In genomic region chr9:106464751-106465541, GRCm38 (mm10) we compare ENCODE assay signal across 8 mouse cellular contexts. TPM values are rescaled to one million over a fixed set of nuclear protein-coding genes. Genes with fewer than 3 reads are reported as not detected.
A peak's percentile ranks its signal among the peaks of the same experiment; 100 is the strongest.
DNase-seq lines count a peak whose midpoint lies in the region; ATAC-seq and TF ChIP-seq lines count a peak whose summit lies in the region.

No protein-coding gene starts in this region.

- H3K4me1 ChIP-seq in cerebellum, adult 2 months (ENCODE audit: control insufficient read depth, insufficient read depth, low read length) = peaks cover 9% of the 10 kb centered on the region; the same call in 1 of the 2 replicates
- peaks cover 7% of the 10 kb centered on the region; the same call in 1 of the 2 replicates for H3K4me1 ChIP-seq in forebrain, postnatal 0 days (ENCODE audit: insufficient read depth)
- peaks cover 24% of the 10 kb centered on the region for H3K4me1 ChIP-seq in limb, embryonic 12.5 days (replicated peaks)
- peaks cover 29% of the 10 kb centered on the region for H3K4me1 ChIP-seq in midbrain, embryonic 15.5 days

- H3K27ac ChIP-seq in cerebellum, adult 2 months (ENCODE audit: insufficient read depth, low read length) = peak overlapping the region; percentile 100
- H3K27ac ChIP-seq in forebrain, postnatal 0 days (ENCODE audit: low read depth, low read length) = peak overlapping the region; percentile 82
- peak overlapping the region; percentile 67 for H3K27ac ChIP-seq in limb, embryonic 12.5 days
- H3K27ac ChIP-seq in midbrain, embryonic 15.5 days = peak overlapping the region; percentile 82

- WGBS in cerebellum, adult 2 months = under 1% methylated on average over 99 of the region's 99 CpGs
- 3% methylated on average over 76 of the region's 99 CpGs for WGBS in forebrain, postnatal 0 days
- WGBS in limb, embryonic 12.5 days = 1% methylated on average over 99 of the region's 99 CpGs
- whole genome bisulfite sequencing in midbrain, embryonic 15.5 days = 1% methylated on average over 98 of the region's 99 CpGs

- ATAC-seq in forebrain, postnatal 0 days = peak; percentile 85
- ATAC-seq in inflammation-experienced regulatory T-cells, adult 6 months = peak; percentile 44
- ATAC-seq in limb, embryonic 12.5 days (ENCODE audit: insufficient number of reproducible peaks, insufficient read depth, low FRiP score, low TSS enrichment, low read depth) = peak; percentile 61
- ATAC-seq in midbrain, embryonic 15.5 days (replicated peaks) = peak; percentile 81

- H3K27me3 ChIP-seq in cerebellum, adult 2 months (ENCODE audit: control insufficient read depth, insufficient read depth, low read length) = no peaks in the 10 kb centered on the region
- H3K27me3 ChIP-seq in forebrain, postnatal 0 days (ENCODE audit: insufficient read depth, low read length) = no peaks in the 10 kb centered on the region
- peaks cover 8% of the 10 kb centered on the region; the same call in 1 of the 2 replicates for H3K27me3 ChIP-seq in limb, embryonic 12.5 days
- no peaks in the 10 kb centered on the region for H3K27me3 ChIP-seq in midbrain, embryonic 15.5 days (replicated peaks)

- peak overlapping the region; percentile 52 for H3K4me3 ChIP-seq in cerebellum, adult 2 months (replicated peaks; ENCODE audit: insufficient read depth, low read depth, low read length)
- H3K4me3 ChIP-seq in forebrain, postnatal 0 days (ENCODE audit: low read depth, low read length) = peak overlapping the region; percentile 54
- peak overlapping the region; percentile 66 for H3K4me3 ChIP-seq in limb, embryonic 12.5 days (replicated peaks)
- H3K4me3 ChIP-seq in midbrain, embryonic 15.5 days = peak overlapping the region; percentile 49

- TF ChIP-seq POLR2A in cerebellum, adult 2 months (IDR thresholded peaks at IDR 0.05; ENCODE audit: borderline replicate concordance, insufficient read depth, low read length) = peak; percentile 69

- peak; percentile 65 to 83 for DNase-seq in left cerebral cortex, adult 18-20 months (ENCODE audit: low spot score in 2 of 2)
- no peak for DNase-seq in left cerebral cortex, adult 11 months (ENCODE audit: low spot score)
- DNase-seq in cerebellum, adult 2 months = peak; percentile 91 to 92
- DNase-seq in forebrain, postnatal 0 days = peak; percentile 87
- DNase-seq in testis, postnatal 10 days (ENCODE audit: low spot score) = peak; percentile 71

- H3K36me3 ChIP-seq in forebrain, postnatal 0 days (ENCODE audit: insufficient read depth) = peaks cover 37% of the 10 kb centered on the region
- peaks cover 46% of the 10 kb centered on the region for H3K36me3 ChIP-seq in limb, embryonic 12.5 days
- H3K36me3 ChIP-seq in midbrain, embryonic 15.5 days (replicated peaks) = peaks cover 27% of the 10 kb centered on the region

- no peaks in the 10 kb centered on the region for H3K9me3 ChIP-seq in forebrain, postnatal 0 days (ENCODE audit: low read length)
- H3K9me3 ChIP-seq in limb, embryonic 12.5 days = no peaks in the 10 kb centered on the region
- H3K9me3 ChIP-seq in midbrain, embryonic 15.5 days = no peaks in the 10 kb centered on the region

- peak overlapping the region; percentile 81 for H3K9ac ChIP-seq in forebrain, postnatal 0 days
- peak overlapping the region; percentile 82 for H3K9ac ChIP-seq in limb, embryonic 12.5 days (replicated peaks)
- H3K9ac ChIP-seq in midbrain, embryonic 15.5 days = peak overlapping the region; percentile 64

- no peak for TF ChIP-seq CTCF in cerebellum, adult 2 months (IDR thresholded peaks at IDR 0.05; ENCODE audit: borderline replicate concordance, insufficient read depth, low read depth, low read length)
- TF ChIP-seq CTCF in forebrain, postnatal 0 days (IDR thresholded peaks at IDR 0.05; ENCODE audit: low read depth) = peak; percentile 15; the same call in 1 of the 2 replicates

- H3K4me2 ChIP-seq in forebrain, postnatal 0 days (ENCODE audit: low read depth) = peak overlapping the region; percentile 99
- H3K4me2 ChIP-seq in limb, embryonic 12.5 days = peak overlapping the region; percentile 99
- H3K4me2 ChIP-seq in midbrain, embryonic 15.5 days = peak overlapping the region; percentile 89

RNA-seq across cellular contexts. Expression of gene Gpr62, which starts 0.8 kb away (rescaled TPM):
- 1 to 10 TPM; 9.0 to 9.6 TPM for total RNA-seq in left cerebral cortex, adult 18-20 months (2021)
- 27.9 and 30.7 TPM in 2 replicates for polyA plus RNA-seq in cerebellum, adult 2 months (2012; rRNA removed)
- total RNA-seq in forebrain, postnatal 0 days (2014; rRNA removed) = 1.5 and 1.8 TPM in 2 replicates
- polyA plus RNA-seq in forebrain, postnatal 0 days (2015; fragmentation: Nextera tagmentation; extraction: Ambion mirVana) = 2.3 and 3.0 TPM in 2 replicates
- polyA plus RNA-seq in inflammation-experienced regulatory T-cells, adult 6 months (2017; shearing (Covaris generic)) = not detected
- polyA plus RNA-seq in limb, embryonic 12.5 days (2016; fragmentation: Nextera tagmentation; extraction: Ambion mirVana) = 0.65 and 0.90 TPM in 2 replicates
- 1.2 and 1.4 TPM in 2 replicates for polyA plus RNA-seq in midbrain, embryonic 15.5 days (2015; fragmentation: Nextera tagmentation; extraction: Ambion mirVana)

RNA-seq across cellular contexts. Expression of gene Rrp9, which starts 10.8 kb away (rescaled TPM):
- 10 to 100 TPM; 29.3 to 38.7 TPM for total RNA-seq in left cerebral cortex, adult 18-20 months (2021)
- 42.5 and 43.7 TPM in 2 replicates for polyA plus RNA-seq in cerebellum, adult 2 months (2012; rRNA removed)
- total RNA-seq in forebrain, postnatal 0 days (2014; rRNA removed) = 45.6 and 52.9 TPM in 2 replicates
- polyA plus RNA-seq in forebrain, postnatal 0 days (2015; fragmentation: Nextera tagmentation; extraction: Ambion mirVana) = 46.5 and 47.3 TPM in 2 replicates
- 10 to 100 TPM; 21.5 to 34.6 (median 29.4) TPM for polyA plus RNA-seq in inflammation-experienced regulatory T-cells, adult 6 months (2017; shearing (Covaris generic))
- 59.0 and 61.1 TPM in 2 replicates for polyA plus RNA-seq in limb, embryonic 12.5 days (2016; fragmentation: Nextera tagmentation; extraction: Ambion mirVana)
- polyA plus RNA-seq in midbrain, embryonic 15.5 days (2015; fragmentation: Nextera tagmentation; extraction: Ambion mirVana) = 51.2 and 52.3 TPM in 2 replicates

RNA-seq across cellular contexts. Expression of gene Parp3, which starts 11.8 kb away (rescaled TPM):
- 1 to 10 TPM; 5.2 to 5.5 TPM for total RNA-seq in left cerebral cortex, adult 18-20 months (2021)
- 6.9 and 9.7 TPM in 2 replicates for polyA plus RNA-seq in cerebellum, adult 2 months (2012; rRNA removed)
- total RNA-seq in forebrain, postnatal 0 days (2014; rRNA removed) = 2.2 and 6.2 TPM in 2 replicates
- polyA plus RNA-seq in forebrain, postnatal 0 days (2015; fragmentation: Nextera tagmentation; extraction: Ambion mirVana) = 1.4 and 1.7 TPM in 2 replicates
- polyA plus RNA-seq in inflammation-experienced regulatory T-cells, adult 6 months (2017; shearing (Covaris generic)) = 10 to 100 TPM; 32.4 to 68.7 (median 54.1) TPM
- polyA plus RNA-seq in limb, embryonic 12.5 days (2016; fragmentation: Nextera tagmentation; extraction: Ambion mirVana) = 2.8 and 3.5 TPM in 2 replicates
- 1.4 and 1.5 TPM in 2 replicates for polyA plus RNA-seq in midbrain, embryonic 15.5 days (2015; fragmentation: Nextera tagmentation; extraction: Ambion mirVana)

RNA-seq across cellular contexts. Expression of gene Pcbp4, which starts 11.9 kb away (rescaled TPM):
- 100 to 1,000 TPM; 207 to 212 TPM for total RNA-seq in left cerebral cortex, adult 18-20 months (2021)
- polyA plus RNA-seq in cerebellum, adult 2 months (2012; rRNA removed) = 515 and 572 TPM in 2 replicates
- 454 and 602 TPM in 2 replicates for total RNA-seq in forebrain, postnatal 0 days (2014; rRNA removed)
- polyA plus RNA-seq in forebrain, postnatal 0 days (2015; fragmentation: Nextera tagmentation; extraction: Ambion mirVana) = 251 and 273 TPM in 2 replicates
- 1 to 10 TPM; 4.1 to 5.0 (median 4.4) TPM for polyA plus RNA-seq in inflammation-experienced regulatory T-cells, adult 6 months (2017; shearing (Covaris generic))
- 172 and 176 TPM in 2 replicates for polyA plus RNA-seq in limb, embryonic 12.5 days (2016; fragmentation: Nextera tagmentation; extraction: Ambion mirVana)
- 295 and 310 TPM in 2 replicates for polyA plus RNA-seq in midbrain, embryonic 15.5 days (2015; fragmentation: Nextera tagmentation; extraction: Ambion mirVana)

RNA-seq across cellular contexts. Expression of gene Abhd14a, which starts 17.5 kb away (rescaled TPM):
- total RNA-seq in left cerebral cortex, adult 18-20 months (2021) = 10 to 100 TPM; 35.3 to 36.5 TPM
- polyA plus RNA-seq in cerebellum, adult 2 months (2012; rRNA removed) = 49.7 and 51.5 TPM in 2 replicates
- 54.4 and 63.2 TPM in 2 replicates for total RNA-seq in forebrain, postnatal 0 days (2014; rRNA removed)
- 84.1 and 87.1 TPM in 2 replicates for polyA plus RNA-seq in forebrain, postnatal 0 days (2015; fragmentation: Nextera tagmentation; extraction: Ambion mirVana)
- polyA plus RNA-seq in inflammation-experienced regulatory T-cells, adult 6 months (2017; shearing (Covaris generic)) = 10 to 100 TPM in 2 of 3 experiments, 1 to 10 TPM in 1; 8.1 to 14.9 (median 14.4) TPM
- polyA plus RNA-seq in limb, embryonic 12.5 days (2016; fragmentation: Nextera tagmentation; extraction: Ambion mirVana) = 56.0 and 57.8 TPM in 2 replicates
- polyA plus RNA-seq in midbrain, embryonic 15.5 days (2015; fragmentation: Nextera tagmentation; extraction: Ambion mirVana) = 71.2 and 71.3 TPM in 2 replicates
